Mouse (Mus musculus) embryonic facial prominence, embryonic 10.5 days (tissue): ENCODE results near the gene Grik4. TPM values are rescaled to one million over a fixed set of nuclear protein-coding genes. Genes with fewer than 3 reads are reported as not detected.

Source experiments
- DNase-seq: peaks from one replicate; pipeline ENCODE4 v3.0.0-alpha.2; 2017; ENCODE audit warnings: low spot score
- H3K27ac ChIP-seq: fragments of 300-500 bp; sonication (generic); replicated peaks from 2 replicates; pipeline ENCODE4 v1.5.1; 2016; ENCODE audit warnings: mild to moderate bottlenecking
- H3K27me3 ChIP-seq: fragments of 300-500 bp; sonication (generic); replicated peaks from 2 replicates; pipeline ENCODE4 v1.6.1; 2016; ENCODE audit warnings: low read depth, mild to moderate bottlenecking; ENCODE audit not compliant: poor library complexity, severe bottlenecking
- H3K36me3 ChIP-seq: fragments of 300-500 bp; sonication (generic); replicated peaks from 2 replicates; pipeline ENCODE4 v1.6.1; 2016; ENCODE audit warnings: mild to moderate bottlenecking, moderate library complexity
- H3K4me1 ChIP-seq: fragments of 300-500 bp; sonication (generic); 2 replicates; pipeline ENCODE4 v1.6.1; 2016
- H3K4me3 ChIP-seq: fragments of 300-500 bp; sonication (generic); 2 replicates; pipeline ENCODE4 v1.5.1; 2016; ENCODE audit warnings: mild to moderate bottlenecking, moderate library complexity
- H3K9me3 ChIP-seq: fragments of 300-500 bp; sonication (generic); 2 replicates; pipeline ENCODE4 v1.6.1; 2016; ENCODE audit warnings: mild to moderate bottlenecking
- WGBS: fragments of 180-500 bp; shearing (Covaris S2); methylation state at CpG from one replicate; pipeline ENCODE4 v1.1.7; 2016; 5-methylcytosine and 5-hydroxymethylcytosine counted together
- polyA plus RNA-seq: library from polyadenylated mRNA; unstranded; fragments of >200 nt; fragmentation: Nextera tagmentation; extraction: Ambion mirVana; gene quantifications from 2 replicates; pipeline ENCODE4 v1.2.1, GENCODE M21; 2016

The Grik4 gene
- polyA plus RNA-seq, 1 experiment from 2014 or later, result 0.96 TPM

GRCm38 (mm10) chr9:42871681-42872080 is 72.6 kb downstream of the Grik4 start:
- H3K9me3 ChIP-seq, result no peaks in the 10 kb centered on the region
- no peaks in the 10 kb centered on the region for H3K36me3 ChIP-seq
- no peak for DNase-seq
- H3K4me3 ChIP-seq, result no peak overlapping the region
- H3K4me1 ChIP-seq, result peaks cover 16% of the 10 kb centered on the region
- 89% methylated on average over 4 of the region's 4 CpGs for WGBS
- H3K27me3 ChIP-seq, result peaks cover 22% of the 10 kb centered on the region
- no peak overlapping the region for H3K27ac ChIP-seq

- WGBS, result 61% methylated on average over 9 of the region's 9 CpGs
- Histone ChIP-seq H3K36me3 (no peaks in the 10 kb centered on the region), H3K4me3 (no peak overlapping the region), H3K27ac (no peak overlapping the region), H3K9me3 (no peaks in the 10 kb centered on the region), H3K4me1 (peaks cover 29% of the 10 kb centered on the region), H3K27me3 (peaks cover 22% of the 10 kb centered on the region)
- no peak for DNase-seq
Observed at GRCm38 (mm10) chr9:42870257-42870656, 74.0 kb downstream of the Grik4 start.

- Histone ChIP-seq H3K4me1 (peaks cover 35% of the 10 kb centered on the region), H3K27ac (no peak overlapping the region), H3K4me3 (no peak overlapping the region), H3K27me3 (peaks cover 29% of the 10 kb centered on the region), H3K9me3 (no peaks in the 10 kb centered on the region), H3K36me3 (no peaks in the 10 kb centered on the region)
- no peak for DNase-seq
- 46% methylated on average over 10 of the region's 10 CpGs for whole genome bisulfite sequencing
Observed at GRCm38 (mm10) chr9:42868508-42868907, 75.8 kb downstream of the Grik4 start.

GRCm38 (mm10) chr9:42866650-42867049 is 77.6 kb downstream of the Grik4 start:
- Histone ChIP-seq H3K4me3 (no peak overlapping the region), H3K36me3 (no peaks in the 10 kb centered on the region), H3K27me3 (peaks cover 40% of the 10 kb centered on the region), H3K27ac (no peak overlapping the region), H3K9me3 (no peaks in the 10 kb centered on the region), H3K4me1 (peaks cover 35% of the 10 kb centered on the region)
- DNase-seq, result no peak
- 89% methylated on average over 4 of the region's 4 CpGs for WGBS

GRCm38 (mm10) chr9:42865036-42865829 is 79.1 kb downstream of the Grik4 start:
- H3K36me3 ChIP-seq, result no peaks in the 10 kb centered on the region
- peaks cover 42% of the 10 kb centered on the region for H3K27me3 ChIP-seq
- WGBS, result 44% methylated on average over 11 of the region's 11 CpGs
- H3K4me1 ChIP-seq, result peaks cover 37% of the 10 kb centered on the region
- peak overlapping the region; percentile 65 for H3K27ac ChIP-seq
- no peak overlapping the region for H3K4me3 ChIP-seq
- H3K9me3 ChIP-seq, result no peaks in the 10 kb centered on the region
- peak; percentile 54 for DNase-seq

GRCm38 (mm10) chr9:42863360-42863759 is 80.9 kb downstream of the Grik4 start:
- no peak for DNase-seq
- Histone ChIP-seq H3K27me3 (peaks cover 31% of the 10 kb centered on the region), H3K9me3 (no peaks in the 10 kb centered on the region), H3K27ac (no peak overlapping the region), H3K4me3 (no peak overlapping the region), H3K36me3 (no peaks in the 10 kb centered on the region), H3K4me1 (peaks cover 32% of the 10 kb centered on the region)
- WGBS, result 69% methylated on average over 5 of the region's 5 CpGs

- peaks cover 20% of the 10 kb centered on the region for H3K27me3 ChIP-seq
Observed at GRCm38 (mm10) chr9:42861711-42862110, 82.6 kb downstream of the Grik4 start.

GRCm38 (mm10) chr9:42861238-42861637 is 83.1 kb downstream of the Grik4 start:
- H3K4me1 ChIP-seq, result peaks cover 27% of the 10 kb centered on the region
- peaks cover 20% of the 10 kb centered on the region for H3K27me3 ChIP-seq
- H3K4me3 ChIP-seq, result no peak overlapping the region
- no peak overlapping the region for H3K27ac ChIP-seq
- no peaks in the 10 kb centered on the region for H3K9me3 ChIP-seq
- DNase-seq, result no peak
- no peaks in the 10 kb centered on the region for H3K36me3 ChIP-seq
- WGBS, result 92% methylated on average over 11 of the region's 11 CpGs

More at GRCm38 (mm10) chr9:42861711-42862110, 82.6 kb downstream of the Grik4 start:
- no peak overlapping the region for H3K4me3 ChIP-seq
- H3K9me3 ChIP-seq, result no peaks in the 10 kb centered on the region
- 80% methylated on average over 6 of the region's 6 CpGs for WGBS
- no peak for DNase-seq
- no peak overlapping the region for H3K27ac ChIP-seq
- no peaks in the 10 kb centered on the region for H3K36me3 ChIP-seq
- H3K4me1 ChIP-seq, result peaks cover 30% of the 10 kb centered on the region

- Histone ChIP-seq H3K27ac (no peak overlapping the region), H3K27me3 (peaks cover 20% of the 10 kb centered on the region), H3K4me3 (no peak overlapping the region), H3K9me3 (no peaks in the 10 kb centered on the region), H3K4me1 (peaks cover 16% of the 10 kb centered on the region), H3K36me3 (no peaks in the 10 kb centered on the region)
- WGBS, result 80% methylated on average over 10 of the region's 10 CpGs
- no peak for DNase-seq
Observed at GRCm38 (mm10) chr9:42859959-42860794, 84.1 kb downstream of the Grik4 start.

GRCm38 (mm10) chr9:42858998-42859690 is 85.1 kb downstream of the Grik4 start:
- 78% methylated on average over 4 of the region's 4 CpGs for WGBS
- no peaks in the 10 kb centered on the region for H3K9me3 ChIP-seq
- no peak overlapping the region for H3K27ac ChIP-seq
- no peak for DNase-seq
- H3K4me1 ChIP-seq, result peaks cover 8% of the 10 kb centered on the region
- H3K36me3 ChIP-seq, result no peaks in the 10 kb centered on the region
- H3K4me3 ChIP-seq, result no peak overlapping the region
- peaks cover 19% of the 10 kb centered on the region for H3K27me3 ChIP-seq

- DNase-seq, result no peak
- no peaks in the 10 kb centered on the region for H3K9me3 ChIP-seq
- H3K36me3 ChIP-seq, result no peaks in the 10 kb centered on the region
- H3K4me1 ChIP-seq, result peaks cover 7% of the 10 kb centered on the region
- peaks cover 14% of the 10 kb centered on the region; the same call in 1 of the 2 replicates for H3K27me3 ChIP-seq
- 75% methylated on average over 3 of the region's 3 CpGs for WGBS
- no peak overlapping the region for H3K27ac ChIP-seq
- no peak overlapping the region for H3K4me3 ChIP-seq
Observed at GRCm38 (mm10) chr9:42858576-42858975, 85.7 kb downstream of the Grik4 start.

- Histone ChIP-seq H3K27ac (no peak overlapping the region), H3K4me3 (no peak overlapping the region), H3K27me3 (0 out of 2 replicates have a peak, but pooled peaks cover 11% of the 10 kb centered on the region), H3K9me3 (no peaks in the 10 kb centered on the region), H3K4me1 (peaks cover 7% of the 10 kb centered on the region), H3K36me3 (no peaks in the 10 kb centered on the region)
- no peak for DNase-seq
- WGBS, result 84% methylated on average over 3 of the region's 3 CpGs
Observed at GRCm38 (mm10) chr9:42857756-42858155, 86.5 kb downstream of the Grik4 start.
